Mouse (Mus musculus): Measurements from ENCODE around the gene Nr2e3.

- TF ChIP-seq CTCF (IDR thresholded peaks at IDR 0.05; ENCODE audit: low read depth) (peak; percentile 72), EP300 (IDR thresholded peaks at IDR 0.05; ENCODE audit: low read depth) (no peak)
These were observed 29.4 kb upstream of the Nr2e3 start for GRCm38 (mm10) chr9:59989864-59990263.
